Mouse (Mus musculus) cerebellum, adult 2 months (tissue): ENCODE measurements around the gene Aqp7.

ENCODE experiments used
- CTCF ChIP-seq: fragments of 200-500 bp; IDR thresholded peaks from 2 replicates; pipeline ENCODE4 v1.5.1; 2011; ENCODE audit warnings: low read depth, mild to moderate bottlenecking, control low read depth, low read length, moderate library complexity, borderline replicate concordance; ENCODE audit not compliant: insufficient read depth
- POLR2A ChIP-seq: fragments of 200-500 bp; IDR thresholded peaks from 2 replicates; pipeline ENCODE4 v1.6.1; 2011; ENCODE audit warnings: low read length, control low read depth, borderline replicate concordance; ENCODE audit not compliant: insufficient read depth

- TF ChIP-seq POLR2A (no peak), CTCF (no peak)
These were observed 15.4 kb upstream of the Aqp7 start for GRCm38 (mm10) chr4:41063351-41063750.
